ENCODE assay signal across 27 mouse cellular contexts in the genomic region with DNA sequence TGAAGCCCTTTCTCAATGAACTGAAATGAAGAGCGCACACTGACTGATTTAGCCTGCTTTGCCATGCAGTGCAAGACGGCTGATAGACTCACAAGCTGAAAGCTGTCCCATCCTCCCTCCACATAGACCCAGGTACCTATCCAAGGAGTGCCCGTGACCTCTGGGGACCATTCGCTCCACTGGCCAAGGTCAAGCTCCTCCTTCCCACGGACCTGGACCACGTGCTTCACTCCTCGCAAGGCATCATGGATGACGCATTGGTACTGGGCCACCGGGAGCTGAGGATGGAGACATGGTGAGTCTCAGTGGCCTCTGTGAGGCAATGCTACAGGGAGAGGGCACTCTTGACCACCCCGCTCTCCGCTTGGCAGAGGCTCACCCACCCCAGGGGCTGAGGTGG. TPM values are rescaled to one million over a fixed set of nuclear protein-coding genes. Genes with fewer than 3 reads are reported as not detected.
A peak's percentile ranks its signal among the peaks of the same experiment; 100 is the strongest.
DNase-seq lines count a peak whose midpoint lies in the region; ATAC-seq and TF ChIP-seq lines count a peak whose summit lies in the region.
"Had no signal": no experiment of that assay in that cellular context is flagged by ENCODE, and none has a peak within 500 bp of the region (broad histone marks: within the 10 kb centered on the region; RNA-seq: fewer than 3 reads in every experiment).

No protein-coding gene starts in this region.

- 0 out of 2 replicates have a peak, but pooled peaks cover 5% of the 10 kb centered on the region for H3K4me1 ChIP-seq in heart, embryonic 12.5 days (replicated peaks)
- H3K4me1 ChIP-seq in midbrain, embryonic 11.5 days (ENCODE audit: control insufficient read depth, insufficient read depth, low read length): no peaks in the 10 kb centered on the region
- no peaks in the 10 kb centered on the region for H3K4me1 ChIP-seq in midbrain, postnatal 0 days (ENCODE audit: insufficient read depth, low read length)
- H3K4me1 ChIP-seq: embryonic facial prominence, embryonic 15.5 days; forebrain, embryonic 10.5 days; forebrain, embryonic 12.5 days had no signal

- no peaks in the 10 kb centered on the region for H3K36me3 ChIP-seq in heart, embryonic 12.5 days
- no peaks in the 10 kb centered on the region for H3K36me3 ChIP-seq in midbrain, embryonic 11.5 days (ENCODE audit: control insufficient read depth, insufficient read depth, low read length)
- no peaks in the 10 kb centered on the region for H3K36me3 ChIP-seq in midbrain, postnatal 0 days (ENCODE audit: insufficient read depth, low read length)
- H3K36me3 ChIP-seq: embryonic facial prominence, embryonic 13.5 days; embryonic facial prominence, embryonic 15.5 days; forebrain, embryonic 10.5 days; forebrain, embryonic 12.5 days had no signal

- no peaks in the 10 kb centered on the region for H3K9me3 ChIP-seq in heart, embryonic 12.5 days (replicated peaks)
- H3K9me3 ChIP-seq in midbrain, embryonic 11.5 days (ENCODE audit: control insufficient read depth, low read length): no peaks in the 10 kb centered on the region
- no peaks in the 10 kb centered on the region for H3K9me3 ChIP-seq in midbrain, postnatal 0 days (ENCODE audit: low read length)
- H3K9me3 ChIP-seq: embryonic facial prominence, embryonic 13.5 days; embryonic facial prominence, embryonic 15.5 days; forebrain, embryonic 10.5 days; forebrain, embryonic 12.5 days had no signal

- H3K9ac ChIP-seq in heart, embryonic 12.5 days: no peak overlapping the region
- no peak overlapping the region for H3K9ac ChIP-seq in midbrain, embryonic 11.5 days (ENCODE audit: low read length)
- no peak overlapping the region for H3K9ac ChIP-seq in midbrain, postnatal 0 days (replicated peaks; ENCODE audit: low read length, poor library complexity, severe bottlenecking)
- H3K9ac ChIP-seq: embryonic facial prominence, embryonic 13.5 days; embryonic facial prominence, embryonic 15.5 days; forebrain, embryonic 12.5 days had no signal

- TF ChIP-seq CTCF in midbrain, postnatal 0 days (IDR thresholded peaks at IDR 0.05): no peak

- H3K27me3 ChIP-seq in heart, embryonic 12.5 days (replicated peaks): no peaks in the 10 kb centered on the region
- H3K27me3 ChIP-seq in midbrain, embryonic 11.5 days (ENCODE audit: control insufficient read depth, insufficient read depth, low read length): peaks cover 12% of the 10 kb centered on the region
- H3K27me3 ChIP-seq in midbrain, postnatal 0 days (ENCODE audit: insufficient read depth, low read length): peaks cover 5% of the 10 kb centered on the region; the same call in 1 of the 2 replicates
- H3K27me3 ChIP-seq: CH12.LX; embryonic facial prominence, embryonic 15.5 days had no signal

- no peak overlapping the region for H3K4me3 ChIP-seq in heart, embryonic 12.5 days
- no peak overlapping the region for H3K4me3 ChIP-seq in midbrain, embryonic 11.5 days (ENCODE audit: low read depth, low read length)
- no peak overlapping the region for H3K4me3 ChIP-seq in midbrain, postnatal 0 days (ENCODE audit: low read depth, low read length)
- H3K4me3 ChIP-seq: embryonic facial prominence, embryonic 13.5 days; embryonic facial prominence, embryonic 15.5 days; erythroblast, embryonic 14.5 days; forebrain, embryonic 10.5 days; forebrain, embryonic 12.5 days had no signal

- no peak overlapping the region for H3K4me2 ChIP-seq in heart, embryonic 12.5 days
- H3K4me2 ChIP-seq in midbrain, embryonic 11.5 days: no peak overlapping the region
- H3K4me2 ChIP-seq in midbrain, postnatal 0 days (ENCODE audit: low read depth, low read length, poor library complexity, severe bottlenecking): no peak overlapping the region
- H3K4me2 ChIP-seq: embryonic facial prominence, embryonic 13.5 days; embryonic facial prominence, embryonic 15.5 days; forebrain, embryonic 12.5 days had no signal

- no peak overlapping the region for H3K27ac ChIP-seq in heart, embryonic 12.5 days (ENCODE audit: poor library complexity, severe bottlenecking)
- H3K27ac ChIP-seq in midbrain, embryonic 11.5 days (ENCODE audit: low read depth, low read length): no peak overlapping the region
- no peak overlapping the region for H3K27ac ChIP-seq in midbrain, postnatal 0 days (ENCODE audit: low read depth, low read length)
- H3K27ac ChIP-seq: embryonic facial prominence, embryonic 13.5 days; embryonic facial prominence, embryonic 15.5 days; forebrain, embryonic 10.5 days; forebrain, embryonic 12.5 days had no signal

- 88% methylated on average over 11 of the region's 11 CpGs for WGBS in heart, embryonic 12.5 days
- 92% methylated on average over 11 of the region's 11 CpGs for WGBS in midbrain, embryonic 11.5 days
- 91% methylated on average over 11 of the region's 11 CpGs for WGBS in midbrain, postnatal 0 days

- ATAC-seq in heart, embryonic 12.5 days (ENCODE audit: insufficient number of reproducible peaks, low FRiP score): 0 out of 2 replicates have a peak, but pooled peaks have one; percentile 36
- no peak for ATAC-seq in midbrain, embryonic 11.5 days (ENCODE audit: low FRiP score)
- ATAC-seq in midbrain, postnatal 0 days (ENCODE audit: low FRiP score): no peak
- ATAC-seq: CD4-positive, CD25-positive, alpha-beta regulatory T cell, adult 4 months; forebrain, embryonic 14.5 days; forebrain, embryonic 16.5 days had no signal

- no peak for DNase-seq in heart, adult 8-10 months (ENCODE audit: low spot score)
- DNase-seq in midbrain, embryonic 11.5 days (ENCODE audit: low spot score, missing footprints): peak; percentile 49
- DNase-seq in midbrain, postnatal 0 days (ENCODE audit: low spot score): no peak
- peak; percentile 72 for DNase-seq in ZHBTc4 (ENCODE audit: low read depth, low spot score)
- DNase-seq in kidney, adult 9 months: no peak
- no peak for DNase-seq in urinary bladder, postnatal 25 days (ENCODE audit: low spot score)
- DNase-seq: adrenal gland, adult 2 months; adrenal gland, postnatal 10 days; adrenal gland, postnatal 25 days; B cell, adult 2 months; cerebellum, adult 11 months; cerebellum, adult 18-20 months; cerebellum, adult 8-10 months; cerebellum, adult 9-11 months; cerebellum, postnatal 14 days; cerebellum, postnatal 36 days; embryo, embryonic 11 days had no signal

RNA-seq across cellular contexts. Expression of gene Il6ra, which starts 27.2 kb away (rescaled TPM):
- polyA plus RNA-seq in heart, embryonic 12.5 days (2016; fragmentation: Nextera tagmentation; extraction: Ambion mirVana): 0.47 and 0.59 TPM in 2 replicates
- 1 to 10 TPM; 2.8 to 4.3 (median 3.1) TPM for total RNA-seq in heart, adult 8-10 months (2022)
- 0.36 and 0.45 TPM in 2 replicates for polyA plus RNA-seq in midbrain, embryonic 11.5 days (2014; fragmentation: Nextera tagmentation; extraction: Ambion mirVana)
- 0.99 and 2.0 TPM in 2 replicates for total RNA-seq in midbrain, postnatal 0 days (2014; rRNA removed)
- 1.1 and 1.8 TPM in 2 replicates for polyA plus RNA-seq in midbrain, postnatal 0 days (2015; fragmentation: Nextera tagmentation; extraction: Ambion mirVana)

RNA-seq across cellular contexts. Expression of gene She, which starts 54.6 kb away (rescaled TPM):
- polyA plus RNA-seq in heart, embryonic 12.5 days (2016; fragmentation: Nextera tagmentation; extraction: Ambion mirVana): 9.6 and 10.5 TPM in 2 replicates
- 10 to 100 TPM in 3 of 4 experiments, 1 to 10 TPM in 1; 8.5 to 14.1 (median 12.4) TPM for total RNA-seq in heart, adult 8-10 months (2022)
- polyA plus RNA-seq in midbrain, embryonic 11.5 days (2014; fragmentation: Nextera tagmentation; extraction: Ambion mirVana): 2.0 and 2.3 TPM in 2 replicates
- 1.8 and 2.7 TPM in 2 replicates for total RNA-seq in midbrain, postnatal 0 days (2014; rRNA removed)
- polyA plus RNA-seq in midbrain, postnatal 0 days (2015; fragmentation: Nextera tagmentation; extraction: Ambion mirVana): 0.91 and 1.0 TPM in 2 replicates
- total RNA-seq: CH12.LX had no signal
- polyA plus RNA-seq: erythroblast, embryonic 14.5 days had no signal

Comparison
In these comparisons a context has a peak if more than half of its experiments do, and no peak if none do; other contexts are left out.
1. DNase-seq: peak in midbrain, embryonic 11.5 days (single experiment) and ZHBTc4 (single experiment); none in heart, adult 8-10 months (single experiment), midbrain, postnatal 0 days (single experiment), kidney, adult 9 months (single experiment) and urinary bladder, postnatal 25 days (single experiment).